Mouse (Mus musculus) MEL (cell line): ENCODE measurements around the gene Arhgdia. TPM values are rescaled to one million over a fixed set of nuclear protein-coding genes. Genes with fewer than 3 reads are reported as not detected.

Experiments
- DNase-seq: peaks from one replicate; pipeline ENCODE4 v3.0.0; 2011; ENCODE audit warnings: low read depth, low spot score
- H3K27ac ChIP-seq: 2 replicates; pipeline ENCODE4 v1.5.1; 2012; ENCODE audit warnings: low read depth, mild to moderate bottlenecking, control low read depth, low read length, moderate library complexity; ENCODE audit not compliant: control insufficient read depth
- H3K27me3 ChIP-seq, 2 experiments: fragments of 150-350 bp in 1 of 2; sonication (generic) in 1 of 2; 2 replicates each; pipeline ENCODE4 v1.6.1; 2012; ENCODE audit warnings: low read length in 2 of 2, mild to moderate bottlenecking in 2 of 2, improper control_type of control experiment in 1 of 2, moderate library complexity in 1 of 2; ENCODE audit not compliant: insufficient read depth in 2 of 2, control insufficient read depth in 1 of 2
- H3K36me3 ChIP-seq, 2 experiments: 2 replicates each; pipeline ENCODE4 v1.6.1; 2012 to 2014; ENCODE audit warnings: low read length in 2 of 2, improper control_type of control experiment in 1 of 2, inconsistent platforms in 1 of 2, mild to moderate bottlenecking in 1 of 2; ENCODE audit not compliant: insufficient read depth in 2 of 2, control insufficient read depth in 1 of 2
- H3K4me1 ChIP-seq, 2 experiments: fragments of 150-350 bp in 1 of 2; sonication (generic) in 1 of 2; 2 replicates each; pipeline ENCODE4 v1.6.1; 2012; ENCODE audit warnings: low read length in 2 of 2, improper control_type of control experiment in 1 of 2, mild to moderate bottlenecking in 1 of 2; ENCODE audit not compliant: insufficient read depth in 2 of 2, control insufficient read depth in 1 of 2
- H3K4me3 ChIP-seq, 2 experiments: fragments of 150-350 bp in 1 of 2; sonication (generic) in 1 of 2; 2 replicates each; pipeline ENCODE4 v1.5.1; 2012; ENCODE audit warnings: low read depth in 2 of 2, low read length in 2 of 2, mild to moderate bottlenecking in 2 of 2, moderate library complexity in 2 of 2, control low read depth in 1 of 2, improper control_type of control experiment in 1 of 2; ENCODE audit not compliant: control insufficient read depth in 1 of 2, insufficient read depth in 1 of 2
- H3K79me2 ChIP-seq: 2 replicates; pipeline ENCODE4 v1.6.1; 2012; ENCODE audit warnings: mild to moderate bottlenecking, low read length, moderate library complexity; ENCODE audit not compliant: control insufficient read depth, poor library complexity, insufficient read depth
- H3K9ac ChIP-seq: 2 replicates; pipeline ENCODE4 v1.6.1; 2012; ENCODE audit warnings: low read depth, mild to moderate bottlenecking, control low read depth, low read length, moderate library complexity; ENCODE audit not compliant: control insufficient read depth, poor library complexity, severe bottlenecking
- H3K9me3 ChIP-seq: fragments of 150-350 bp; sonication (generic); replicated peaks from 2 replicates; pipeline ENCODE4 v1.6.1; 2012; ENCODE audit warnings: mild to moderate bottlenecking, low read length, improper control_type of control experiment, moderate library complexity; ENCODE audit not compliant: insufficient read depth
- CHD1 ChIP-seq: IDR thresholded peaks from 2 replicates; pipeline ENCODE4 v1.6.1; 2012; ENCODE audit warnings: low read depth, mild to moderate bottlenecking, inconsistent platforms, low read length, improper control_type of control experiment
- CHD2 ChIP-seq: IDR thresholded peaks from 2 replicates; pipeline ENCODE4 v1.6.1; 2011; ENCODE audit warnings: low read length, improper control_type of control experiment
- CTCF ChIP-seq, 3 experiments: IDR thresholded peaks in 2 of 3; conservative IDR thresholded peaks in 1 of 3; 2 replicates each; pipeline ENCODE4 v1.5.1; 2011 to 2012; ENCODE audit warnings: low read length in 3 of 3, low read depth in 2 of 3, mild to moderate bottlenecking in 2 of 3, improper control_type of control experiment in 1 of 3, inconsistent platforms in 1 of 3, mixed read lengths in 1 of 3, moderate library complexity in 1 of 3; ENCODE audit not compliant: control insufficient read depth in 1 of 3, insufficient read depth in 1 of 3, poor library complexity in 1 of 3, severe bottlenecking in 1 of 3
- E2F4 ChIP-seq: IDR thresholded peaks from 2 replicates; pipeline ENCODE4 v1.6.1; 2011; ENCODE audit warnings: low read depth, low read length, improper control_type of control experiment, borderline replicate concordance
- ELF1 ChIP-seq: IDR thresholded peaks from 2 replicates; pipeline ENCODE4 v1.6.1; 2014; ENCODE audit warnings: low read depth, mild to moderate bottlenecking, inconsistent platforms, low read length, improper control_type of control experiment, moderate library complexity
- EP300 ChIP-seq, 2 experiments: IDR thresholded peaks; 2 replicates each; pipeline ENCODE4 v1.6.1; 2011; ENCODE audit warnings: improper control_type of control experiment in 2 of 2, low read length in 2 of 2, low read depth in 1 of 2, mild to moderate bottlenecking in 1 of 2
- ETS1 ChIP-seq: IDR thresholded peaks from 2 replicates; pipeline ENCODE4 v1.6.1; 2012; ENCODE audit warnings: low read depth, mild to moderate bottlenecking, inconsistent platforms, low read length, improper control_type of control experiment, moderate library complexity
- GABPA ChIP-seq: IDR thresholded peaks from 2 replicates; pipeline ENCODE4 v1.6.1; 2012; ENCODE audit warnings: low read depth, mild to moderate bottlenecking, inconsistent platforms, low read length, improper control_type of control experiment, moderate library complexity
- HCFC1 ChIP-seq: IDR thresholded peaks from 2 replicates; pipeline ENCODE4 v1.6.1; 2012; ENCODE audit warnings: low read depth, mild to moderate bottlenecking, inconsistent platforms, low read length, improper control_type of control experiment, moderate library complexity
- KAT2A ChIP-seq: conservative IDR thresholded peaks from 2 replicates; pipeline ENCODE4 v1.6.1; 2012; ENCODE audit warnings: low read depth, low read length, improper control_type of control experiment, inconsistent platforms
- MAX ChIP-seq: IDR thresholded peaks from 2 replicates; pipeline ENCODE4 v1.6.1; 2011; ENCODE audit warnings: low read length, improper control_type of control experiment
- MAZ ChIP-seq: IDR thresholded peaks from 2 replicates; pipeline ENCODE4 v1.6.1; 2012; ENCODE audit warnings: low read depth, mild to moderate bottlenecking, inconsistent platforms, low read length, improper control_type of control experiment
- MXI1 ChIP-seq: IDR thresholded peaks from 2 replicates; pipeline ENCODE4 v1.6.1; 2011; ENCODE audit warnings: mild to moderate bottlenecking, low read depth, low read length, improper control_type of control experiment
- POLR2A ChIP-seq, 2 experiments: IDR thresholded peaks; 2 replicates each; pipeline ENCODE4 v1.6.1; 2011 to 2012; ENCODE audit warnings: low read length in 2 of 2, mild to moderate bottlenecking in 2 of 2, control low read depth in 1 of 2, improper control_type of control experiment in 1 of 2, low read depth in 1 of 2, moderate library complexity in 1 of 2; ENCODE audit not compliant: control insufficient read depth in 1 of 2, insufficient read depth in 1 of 2, poor library complexity in 1 of 2
- POLR2AphosphoS2 ChIP-seq: IDR thresholded peaks from 2 replicates; pipeline ENCODE4 v1.6.1; 2011; ENCODE audit warnings: low read length, improper control_type of control experiment
- RAD21 ChIP-seq: IDR thresholded peaks from 2 replicates; pipeline ENCODE4 v1.6.1; 2011; ENCODE audit warnings: mild to moderate bottlenecking, low read depth, low read length, improper control_type of control experiment
- TBP ChIP-seq: IDR thresholded peaks from 2 replicates; pipeline ENCODE4 v1.8.0; 2011; ENCODE audit warnings: low read depth, low read length, improper control_type of control experiment
- UBTF ChIP-seq: IDR thresholded peaks from 2 replicates; pipeline ENCODE4 v1.6.1; 2012; ENCODE audit warnings: low read depth, mild to moderate bottlenecking, inconsistent platforms, low read length, improper control_type of control experiment, moderate library complexity, borderline replicate concordance; ENCODE audit not compliant: insufficient read depth
- USF2 ChIP-seq, 2 experiments: IDR thresholded peaks; 2 replicates each; pipeline ENCODE4 v1.6.1; 2011 to 2012; ENCODE audit warnings: improper control_type of control experiment in 2 of 2, low read length in 2 of 2, borderline replicate concordance in 1 of 2, inconsistent platforms in 1 of 2, low read depth in 1 of 2, mild to moderate bottlenecking in 1 of 2; ENCODE audit not compliant: insufficient read depth in 1 of 2
- ZKSCAN1 ChIP-seq: IDR thresholded peaks from 2 replicates; pipeline ENCODE4 v1.6.1; 2012; ENCODE audit warnings: low read depth, mild to moderate bottlenecking, inconsistent platforms, low read length, improper control_type of control experiment, moderate library complexity
- ZMIZ1 ChIP-seq: IDR thresholded peaks from 2 replicates; pipeline ENCODE4 v1.6.1; 2012; ENCODE audit warnings: low read depth, mild to moderate bottlenecking, inconsistent platforms, low read length, improper control_type of control experiment, moderate library complexity
- ZNF384 ChIP-seq: IDR thresholded peaks from 2 replicates; pipeline ENCODE4 v1.6.1; 2012; ENCODE audit warnings: low read depth, mild to moderate bottlenecking, inconsistent platforms, low read length, improper control_type of control experiment
- polyA plus RNA-seq, 2 experiments: library from polyadenylated mRNA; stranded (reverse) in 1 of 2; unstranded in 1 of 2; fragments of >175 nt in 1 of 2; fragments of >200 nt in 1 of 2; gene quantifications; 2 replicates each; pipeline versions ENCODE4 v1.2.1 to v1.2.4; 2012; ENCODE audit warnings: low replicate concordance in 2 of 2, low read depth in 1 of 2; ENCODE audit not compliant: insufficient read length in 2 of 2, insufficient read depth in 1 of 2, missing spikeins in 1 of 2
- total RNA-seq: library from RNA; depleted of rRNA; stranded (reverse); fragments of 300-350 nt; gene quantifications from 2 replicates; pipeline ENCODE4 v1.2.3, GENCODE M21; 2012

Gene Arhgdia
- total and polyA plus RNA-seq, 3 experiments, result 364 to 821 (median 601) TPM

- peaks cover 5 to 10% of the 10 kb centered on the region in 2 experiments; a peak in 2 of 4 replicates for H3K27me3 ChIP-seq
- no peak overlapping the region for H3K4me3 ChIP-seq
- TF ChIP-seq ZNF384 (no peak), UBTF (no peak), E2F4 (no peak), ZKSCAN1 (no peak), POLR2A (IDR thresholded peaks at IDR 0.05; ENCODE audit: control insufficient read depth in 1 of 2, insufficient read depth in 1 of 2, low read depth in 1 of 2, low read length in 2 of 2, poor library complexity in 1 of 2) (no peak), KAT2A (no peak), POLR2AphosphoS2 (no peak), GABPA (no peak), CHD1 (no peak), EP300 (IDR thresholded peaks at IDR 0.05; ENCODE audit: low read depth in 1 of 2, low read length in 2 of 2) (no peak), MXI1 (no peak), CTCF (IDR thresholded peaks at IDR 0.05 in 2 of 3, conservative IDR thresholded peaks at IDR 0.05 in 1 of 3; ENCODE audit: control insufficient read depth in 1 of 3, insufficient read depth in 1 of 3, low read depth in 2 of 3, low read length in 3 of 3, poor library complexity in 1 of 3, severe bottlenecking in 1 of 3) (no peak), TBP (no peak), MAX (no peak)
- H3K79me2 ChIP-seq, result no peaks in the 10 kb centered on the region
- no peaks in the 10 kb centered on the region for H3K36me3 ChIP-seq
- no peak for DNase-seq
- H3K9ac ChIP-seq, result no peak overlapping the region
- peaks cover 0 to 10% of the 10 kb centered on the region in 2 experiments; a peak in 1 of 4 replicates for H3K4me1 ChIP-seq
- H3K9me3 ChIP-seq, result no peaks in the 10 kb centered on the region
- no peak overlapping the region for H3K27ac ChIP-seq
Measured at GRCm38 (mm10) chr11:120535145-120535544, 46.3 kb downstream of the Arhgdia start.

- H3K36me3 ChIP-seq, result no peaks in the 10 kb centered on the region
- no peak overlapping the region for H3K27ac ChIP-seq
- no peak overlapping the region for H3K4me3 ChIP-seq
- no peaks in the 10 kb centered on the region for H3K79me2 ChIP-seq
- DNase-seq, result no peak
- no peak for TF ChIP-seq GABPA
- no peak for TF ChIP-seq HCFC1
- no peak for TF ChIP-seq ETS1
- no peak for TF ChIP-seq CHD2
- no peak for TF ChIP-seq EP300 (IDR thresholded peaks at IDR 0.05; ENCODE audit: low read depth in 1 of 2, low read length in 2 of 2)
- no peak for TF ChIP-seq ZMIZ1
- TF ChIP-seq USF2 (IDR thresholded peaks at IDR 0.05; ENCODE audit: borderline replicate concordance in 1 of 2, insufficient read depth in 1 of 2, low read depth in 1 of 2, low read length in 2 of 2), result no peak
- TF ChIP-seq RAD21, result no peak
- TF ChIP-seq ELF1, result no peak
- TF ChIP-seq MAZ, result no peak
- no peak for TF ChIP-seq CHD1
- no peak for TF ChIP-seq UBTF
- TF ChIP-seq ZKSCAN1, result no peak
- H3K4me1 ChIP-seq, result peaks cover 0 to 7% of the 10 kb centered on the region in 2 experiments; a peak in 1 of 4 replicates
- no peaks in the 10 kb centered on the region for H3K9me3 ChIP-seq
- peaks cover 5 to 10% of the 10 kb centered on the region in 2 experiments; a peak in 2 of 4 replicates for H3K27me3 ChIP-seq
- no peak overlapping the region for H3K9ac ChIP-seq
Measured at GRCm38 (mm10) chr11:120534093-120534492, 47.3 kb downstream of the Arhgdia start.
